Mouse (Mus musculus): Measurements from ENCODE around the gene Sspn.

Sspn gene

GRCm38 (mm10) chr6:146014312-146014711, 82.9 kb downstream of the Sspn start:
- no peak for DNase-seq (ENCODE audit: low spot score)

All from yolk sac, embryonic 10.5 days (tissue).